Mouse (Mus musculus): ENCODE results near the gene D130043K22Rik.

DNA sequence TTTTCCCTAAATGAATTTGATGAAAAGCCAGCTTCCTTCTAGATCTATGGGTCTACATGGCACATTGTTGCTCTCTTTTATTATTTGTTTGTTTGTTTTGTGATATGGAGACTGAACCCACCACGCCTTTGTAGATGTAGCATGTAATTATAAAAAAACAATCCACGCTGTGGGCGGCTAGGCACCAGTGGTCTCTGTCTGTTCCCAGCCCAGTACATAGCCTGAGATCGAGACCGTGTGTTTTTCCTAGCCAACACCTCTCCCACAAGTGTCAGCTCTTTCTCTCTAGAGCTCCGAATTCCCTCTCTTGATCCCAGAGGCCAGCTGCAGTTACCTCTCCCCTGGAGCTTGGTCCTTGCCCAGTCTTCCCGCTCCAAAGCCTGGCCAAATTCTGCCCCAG lies 23.3 kb downstream of the D130043K22Rik start:
- no peak for TF ChIP-seq CTCF (IDR thresholded peaks at IDR 0.05; ENCODE audit: low read depth, low read length)
- no peak for TF ChIP-seq GATA1 (IDR thresholded peaks at IDR 0.05; ENCODE audit: borderline replicate concordance, low read length)
